Mouse (Mus musculus): ENCODE results near the gene Dpyd.

GRCm38 (mm10) chr3:118674121-118674745, 112.3 kb downstream of the Dpyd start:
- TF ChIP-seq CTCF (IDR thresholded peaks at IDR 0.05; ENCODE audit: low read depth) (no peak), EP300 (optimal IDR thresholded peaks at IDR 0.05) (no peak)

Measured in stomach, postnatal 0 days (tissue).